Mouse (Mus musculus): Measurements from ENCODE around the gene Kcna7.
"Not testable (repeated sequence)": the region's sequence is repeated elsewhere in the genome, so short reads cannot be mapped to it uniquely, and the experiment has no call there.

Gene Kcna7

GRCm38 (mm10) chr7:45395578-45396336, 9.7 kb upstream of the Kcna7 start, which contains the start of gene Snrnp70:
Snrnp70 (minus strand) TSS chr7:45395742.
- peak; percentile 100 for DNase-seq

DNA sequence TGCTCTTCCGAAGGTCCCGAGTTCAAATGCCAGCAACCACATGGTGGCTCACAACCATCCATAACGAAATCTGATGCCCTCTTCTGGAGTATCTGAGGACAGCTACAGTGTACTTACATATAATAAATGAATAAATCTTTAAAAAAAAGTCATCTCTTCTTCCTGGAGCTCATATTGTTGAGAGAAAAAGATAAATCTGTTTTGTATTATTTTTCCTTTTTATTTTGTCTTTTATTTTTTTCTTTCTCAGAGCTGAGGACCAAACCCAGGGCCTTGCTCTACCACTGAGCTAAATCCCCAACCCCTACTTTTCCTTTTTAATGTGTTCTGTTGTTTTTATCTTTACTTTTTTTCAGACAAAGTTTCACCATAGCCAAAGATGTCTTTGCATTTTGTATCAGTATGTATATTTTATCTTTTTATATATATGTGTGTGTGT, 9.1 kb upstream of the Kcna7 start:
- not testable (repeated sequence) for DNase-seq

GRCm38 (mm10) chr7:45396787-45397186, 8.7 kb upstream of the Kcna7 start:
- DNase-seq, result no peak

DNA sequence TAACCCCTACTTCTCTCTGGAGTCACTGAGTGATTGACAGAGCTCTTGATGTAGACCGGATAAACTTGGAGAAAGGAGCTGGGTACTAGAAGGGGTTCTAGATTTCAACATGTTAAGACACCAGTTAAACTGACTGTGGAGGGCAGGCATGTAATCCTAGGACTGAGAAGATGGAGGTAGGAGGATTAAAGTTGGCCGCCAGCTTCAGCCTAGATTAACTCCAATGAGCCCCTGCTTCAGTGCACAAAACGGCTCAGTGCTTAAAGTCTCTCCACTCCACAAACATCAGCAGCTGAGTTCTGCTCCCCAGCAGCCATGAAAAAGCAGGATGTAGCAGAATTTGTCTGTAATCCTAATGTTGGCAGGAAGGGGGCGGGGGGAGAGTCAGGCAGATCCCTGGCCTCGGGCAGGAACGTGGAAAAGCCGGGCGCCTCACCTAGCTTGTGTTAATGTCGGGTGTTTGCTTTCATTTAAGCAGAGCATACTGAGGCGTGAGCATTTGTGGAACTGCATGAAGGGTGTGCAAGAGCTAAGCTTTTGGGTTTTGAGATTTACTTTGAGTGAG, 3.9 kb upstream of the Kcna7 start:
- no peak for DNase-seq

DNA sequence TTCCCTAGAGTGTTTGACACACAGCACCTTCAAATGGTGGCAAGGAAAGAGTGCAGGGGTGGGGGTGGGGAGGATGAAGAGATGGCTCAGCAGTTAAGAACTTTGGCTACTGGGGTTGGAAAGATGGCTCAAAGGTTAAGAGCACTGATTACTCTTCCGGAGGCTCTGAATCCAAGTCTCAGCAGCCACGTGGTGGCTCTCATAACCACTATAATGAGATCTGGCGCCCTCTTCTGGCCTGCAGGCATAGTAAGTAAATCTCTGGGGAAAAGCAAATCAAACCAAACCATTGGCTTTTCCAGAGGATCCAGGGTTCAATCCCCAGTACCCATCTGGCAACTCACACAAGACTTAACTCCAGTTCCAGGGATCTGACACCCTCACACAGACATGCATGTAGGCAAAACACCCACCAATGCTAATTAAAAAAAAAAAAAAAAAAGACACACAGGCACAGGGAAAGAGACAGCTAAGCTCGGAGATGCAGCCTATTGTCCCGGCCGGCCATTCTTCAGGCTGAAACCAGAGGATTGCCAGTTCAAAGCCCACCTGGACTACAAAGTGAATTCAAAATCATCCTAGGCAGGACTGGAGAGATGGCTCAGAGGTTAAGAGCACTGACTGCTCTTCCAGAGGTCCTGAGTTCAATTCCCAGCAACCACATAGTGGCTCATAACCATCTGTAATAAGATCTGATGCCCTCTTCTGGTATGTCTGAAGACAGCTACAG, 1.8 kb upstream of the Kcna7 start:
- peak; percentile 26 for DNase-seq

DNA sequence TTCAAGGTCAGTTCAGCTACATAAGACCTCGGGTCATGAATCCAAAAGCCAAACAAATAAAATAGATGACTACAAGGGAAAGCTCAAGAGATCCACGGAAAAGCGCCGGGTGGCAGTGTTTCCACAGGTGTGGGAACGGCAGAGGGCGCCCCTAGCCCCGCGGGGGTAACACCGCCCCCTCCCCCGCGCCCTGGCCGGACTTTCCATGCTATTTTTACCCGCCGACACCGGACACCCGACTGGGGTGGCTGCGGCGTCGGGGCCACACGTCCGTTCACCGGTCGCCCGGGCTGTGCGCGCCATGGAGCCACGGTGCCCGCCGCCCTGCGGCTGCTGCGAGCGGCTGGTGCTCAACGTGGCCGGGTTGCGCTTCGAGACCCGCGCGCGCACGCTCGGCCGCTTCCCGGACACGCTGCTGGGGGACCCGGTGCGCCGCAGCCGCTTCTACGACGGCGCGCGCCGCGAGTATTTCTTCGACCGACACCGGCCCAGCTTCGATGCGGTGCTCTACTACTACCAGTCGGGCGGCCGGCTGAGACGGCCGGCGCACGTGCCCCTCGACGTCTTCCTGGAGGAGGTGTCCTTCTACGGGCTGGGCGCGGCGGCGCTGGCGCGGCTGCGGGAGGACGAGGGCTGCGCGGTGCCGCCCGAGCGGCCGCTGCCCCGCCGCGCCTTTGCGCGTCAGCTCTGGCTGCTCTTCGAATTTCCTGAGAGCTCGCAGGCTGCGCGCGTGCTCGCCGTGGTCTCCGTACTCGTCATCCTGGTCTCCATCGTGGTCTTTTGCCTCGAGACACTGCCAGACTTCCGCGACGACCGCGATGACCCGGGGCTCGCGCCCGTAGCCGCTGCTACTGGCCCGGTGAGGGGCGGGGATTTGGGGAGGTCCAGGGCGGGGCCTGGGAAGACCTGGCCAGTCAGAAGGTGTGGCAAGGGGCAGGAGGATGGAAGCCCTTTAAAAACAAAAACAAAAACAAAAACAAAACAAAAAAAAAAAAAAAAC, 1.0 kb downstream of the Kcna7 start:
- DNase-seq, result no peak

GRCm38 (mm10) chr7:45407836-45408235, 2.4 kb downstream of the Kcna7 start:
- no peak for DNase-seq

DNA sequence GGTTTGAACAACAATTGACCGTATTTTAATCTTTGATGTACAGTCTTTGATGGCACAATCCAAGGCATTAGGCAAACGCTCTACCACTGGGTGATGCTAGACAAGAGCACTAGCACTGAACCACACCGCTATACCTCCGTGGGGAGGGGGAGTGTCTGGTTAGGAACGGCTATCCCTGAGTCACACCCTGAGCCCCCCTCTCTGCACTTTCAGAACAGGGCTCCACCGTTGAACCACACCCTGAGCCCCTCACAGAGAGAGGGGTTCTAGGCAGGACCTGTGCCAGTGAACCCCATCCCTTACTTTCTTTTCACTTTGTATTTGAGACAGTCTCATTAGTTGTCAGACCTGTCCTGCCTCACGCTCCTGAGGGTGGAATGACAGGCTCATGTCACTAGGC, 2.9 kb downstream of the Kcna7 start:
- no peak for DNase-seq

GRCm38 (mm10) chr7:45408949-45409348, 3.5 kb downstream of the Kcna7 start:
- DNase-seq, result no peak

DNA sequence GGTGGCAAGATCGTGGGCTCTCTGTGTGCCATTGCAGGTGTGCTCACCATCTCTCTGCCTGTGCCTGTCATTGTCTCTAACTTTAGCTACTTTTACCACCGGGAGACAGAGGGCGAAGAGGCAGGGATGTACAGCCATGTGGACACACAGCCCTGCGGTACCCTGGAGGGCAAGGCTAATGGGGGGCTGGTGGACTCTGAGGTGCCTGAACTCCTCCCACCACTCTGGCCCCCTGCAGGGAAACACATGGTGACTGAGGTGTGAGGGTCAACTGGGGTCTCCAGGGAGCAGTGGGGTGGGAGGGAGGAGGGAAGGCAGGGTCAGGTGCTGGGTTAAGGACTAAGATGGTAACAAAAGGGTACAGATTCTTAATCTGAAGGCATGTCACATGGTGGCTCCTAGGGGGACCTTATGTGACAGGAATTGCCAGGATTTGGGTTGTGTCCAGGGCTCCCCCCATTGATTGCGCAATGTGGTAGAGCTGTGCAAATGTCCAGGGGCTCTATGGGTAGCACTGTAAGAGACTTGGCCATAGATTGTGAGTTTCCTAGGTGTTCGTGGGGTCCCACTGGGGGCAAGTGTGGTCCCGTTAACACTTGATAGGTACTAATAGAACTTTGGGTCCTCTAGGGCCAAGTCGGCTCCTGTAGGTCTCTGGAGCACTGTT, 4.2 kb downstream of the Kcna7 start:
- no peak for DNase-seq

- DNase-seq, result no peak
Measured at GRCm38 (mm10) chr7:45412421-45412820, 7.0 kb downstream of the Kcna7 start.

DNA sequence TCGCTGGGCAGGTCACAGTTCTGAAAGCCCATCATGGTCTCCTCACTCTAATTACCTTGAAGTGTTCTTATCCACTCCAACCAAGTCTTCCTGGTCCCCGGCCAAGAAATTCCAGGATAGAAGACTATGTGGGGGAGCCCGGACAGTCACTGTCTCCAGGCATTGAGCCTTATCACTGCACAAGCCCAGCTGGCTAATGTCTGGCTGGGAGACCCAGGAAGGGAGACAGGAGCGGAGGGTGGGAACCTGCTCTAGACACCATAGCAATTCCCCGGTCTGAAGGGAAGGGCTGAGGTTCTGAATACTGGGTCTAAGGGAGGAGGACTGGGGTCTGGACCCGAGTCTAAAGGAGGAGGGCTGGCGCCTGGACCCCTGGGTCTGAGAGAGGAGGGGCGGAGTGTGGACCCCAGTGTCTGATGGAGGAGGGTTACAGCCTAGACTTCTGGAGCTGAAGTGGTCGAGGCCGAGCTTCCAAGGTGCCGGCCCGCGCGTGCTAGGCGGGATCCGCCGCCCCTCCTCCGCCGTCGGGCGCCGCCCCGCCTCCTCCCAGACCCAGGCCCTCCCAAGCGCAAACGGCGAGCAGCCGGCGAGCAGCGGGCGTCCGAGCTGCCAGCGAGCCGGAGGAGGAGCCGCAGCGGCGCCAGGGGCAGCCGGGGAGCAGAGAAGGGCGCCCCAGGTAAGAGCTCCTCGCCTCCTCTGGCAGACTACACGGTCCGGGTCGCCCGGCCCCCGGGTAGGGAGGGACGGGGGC, 7.8 kb downstream of the Kcna7 start, which contains the start of gene Ntf5:
TSS of gene Ntf5 (plus strand) at position 583 of the 751 bp plus-strand sequence.
- no peak for DNase-seq

- DNase-seq, result no peak
Measured at GRCm38 (mm10) chr7:45413864-45414739, 8.6 kb downstream of the Kcna7 start.

DNA sequence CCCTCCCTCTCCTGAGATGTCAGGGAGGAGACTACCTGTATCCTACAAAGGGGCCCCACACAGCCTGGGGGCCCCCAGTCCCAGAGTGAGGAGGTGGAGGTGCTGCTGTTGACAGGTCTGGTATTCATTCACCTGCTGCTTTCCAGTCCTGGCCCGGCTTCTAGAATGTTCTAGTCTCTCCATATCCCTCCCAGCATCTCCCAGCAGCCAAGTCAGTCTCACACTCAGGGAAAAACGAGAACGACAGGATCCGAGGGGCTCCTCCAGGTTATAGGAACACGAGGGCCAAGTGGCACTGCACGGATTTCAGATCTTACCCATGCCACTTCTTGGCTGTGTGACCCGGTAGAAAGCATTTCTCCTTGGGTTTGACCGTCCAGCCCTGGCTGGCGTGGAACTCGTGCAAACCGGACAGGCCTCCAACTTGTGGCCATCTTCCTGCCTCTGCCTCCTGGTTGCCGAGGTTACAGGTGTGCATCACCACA, 9.3 kb downstream of the Kcna7 start:
- no peak for DNase-seq

DNA sequence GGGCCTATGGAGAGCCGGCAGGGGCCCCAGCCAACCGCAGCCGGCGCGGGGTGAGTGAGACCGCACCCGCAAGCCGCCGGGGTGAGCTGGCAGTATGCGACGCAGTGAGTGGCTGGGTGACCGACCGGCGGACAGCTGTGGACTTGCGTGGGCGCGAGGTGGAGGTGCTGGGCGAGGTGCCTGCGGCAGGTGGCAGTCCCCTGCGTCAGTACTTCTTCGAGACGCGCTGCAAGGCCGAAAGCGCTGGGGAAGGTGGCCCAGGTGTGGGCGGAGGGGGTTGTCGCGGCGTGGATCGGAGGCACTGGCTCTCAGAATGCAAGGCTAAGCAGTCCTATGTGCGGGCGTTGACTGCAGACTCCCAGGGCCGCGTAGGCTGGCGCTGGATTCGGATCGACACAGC, 10.2 kb downstream of the Kcna7 start:
- DNase-seq, result no peak

- no peak for DNase-seq
Measured at GRCm38 (mm10) chr7:45417962-45418492, 12.6 kb downstream of the Kcna7 start.

GRCm38 (mm10) chr7:45419859-45420614, 14.6 kb downstream of the Kcna7 start:
- no peak for DNase-seq

GRCm38 (mm10) chr7:45420615-45420919, 15.1 kb downstream of the Kcna7 start, which contains the start of gene Lhb:
Lhb (plus strand) TSS chr7:45420820.
- DNase-seq, result no peak

GRCm38 (mm10) chr7:45421194-45421593, 15.7 kb downstream of the Kcna7 start:
- DNase-seq, result no peak
